Mouse (Mus musculus) layer of hippocampus, adult 2 months (tissue): ENCODE measurements around the gene Olfr560. TPM values are rescaled to one million over a fixed set of nuclear protein-coding genes. Genes with fewer than 3 reads are reported as not detected.

Experiments used
- DNase-seq, 2 experiments: peaks; one replicate each; pipeline ENCODE4 v3.0.0; 2022; ENCODE audit warnings: low spot score in 2 of 2
- H3K27ac ChIP-seq: fragments of 200-600 bp; 2 replicates; pipeline ENCODE4 v1.8.1; 2022
- H3K4me3 ChIP-seq: fragments of 200-600 bp; 2 replicates; pipeline ENCODE4 v1.8.1; 2022; ENCODE audit warnings: mild to moderate bottlenecking
- CTCF ChIP-seq: fragments of 200-600 bp; conservative IDR thresholded peaks from 2 replicates; pipeline ENCODE4 v1.8.1; 2022; ENCODE audit warnings: antibody characterized with exemption, mild to moderate bottlenecking, moderate library complexity
- long read RNA-seq, 2 experiments: library from polyadenylated mRNA; stranded (forward); transcript quantifications; one replicate each; pipeline ENCODE4 v2.0.0; 2021; ENCODE audit warnings: borderline mapping rate in 2 of 2
- total RNA-seq, 2 experiments: library from RNA; stranded (reverse); gene quantifications; 2 replicates each; pipeline ENCODE4 v1.2.3; 2021

Gene Olfr560
- not detected for total RNA-seq
- long read RNA-seq, experiment 1 = 0 reads
- long read RNA-seq, experiment 2 = 0 reads

GRCm38 (mm10) chr7:102759266-102759665 lies at the start of gene Olfr560, which contains the start of gene Olfr78:
Gene Olfr560 (minus strand): TSS chr7:102759366.
Gene Olfr78 (minus strand): TSS chr7:102759471.
- DNase-seq = no peak
- TF ChIP-seq CTCF = no peak
- H3K27ac ChIP-seq = no peak within 1 kb of the TSS

GRCm38 (mm10) chr7:102803180-102803579 lies 44.0 kb upstream of the Olfr560 start, which contains the start of gene Olfr564:
Gene Olfr564 (plus strand): TSS chr7:102803480.
- Histone ChIP-seq H3K27ac (no peak within 1 kb of the TSS), H3K4me3 (no peak within 1 kb of the TSS)
- DNase-seq = no peak
- TF ChIP-seq CTCF = no peak

More at GRCm38 (mm10) chr7:102759266-102759665, at the start of gene Olfr560, which contains the start of gene Olfr78:
- H3K4me3 ChIP-seq = no peak within 1 kb of the TSS

- no peak within 1 kb of the TSS for H3K4me3 ChIP-seq
- TF ChIP-seq CTCF = no peak
- no peak for DNase-seq
Measured at GRCm38 (mm10) chr7:102770921-102771320, 11.8 kb upstream of the Olfr560 start, which contains the start of gene Olfr561. Gene Olfr561 (plus strand): TSS chr7:102771221.

GRCm38 (mm10) chr7:102752086-102752485 lies 7.1 kb downstream of the Olfr560 start:
- TF ChIP-seq CTCF = peak; percentile 54
- no peak for DNase-seq
- H3K4me3 ChIP-seq = no peak overlapping the region
- H3K27ac ChIP-seq = no peak overlapping the region

More at GRCm38 (mm10) chr7:102770921-102771320, 11.8 kb upstream of the Olfr560 start, which contains the start of gene Olfr561:
- no peak within 1 kb of the TSS for H3K27ac ChIP-seq

- H3K27ac ChIP-seq = no peak overlapping the region
- no peak for TF ChIP-seq CTCF
- no peak for DNase-seq
- H3K4me3 ChIP-seq = no peak overlapping the region
Measured at GRCm38 (mm10) chr7:102737705-102738104, 21.5 kb downstream of the Olfr560 start.

GRCm38 (mm10) chr7:102733793-102734192 lies 25.4 kb downstream of the Olfr560 start:
- DNase-seq = no peak
- TF ChIP-seq CTCF = no peak
- H3K4me3 ChIP-seq = no peak overlapping the region
- no peak overlapping the region for H3K27ac ChIP-seq

GRCm38 (mm10) chr7:102727391-102727790 lies 31.8 kb downstream of the Olfr560 start, which contains the start of gene Olfr559:
Gene Olfr559 (minus strand): TSS chr7:102727491.
- TF ChIP-seq CTCF = no peak
- no peak for DNase-seq
- Histone ChIP-seq H3K4me3 (no peak within 1 kb of the TSS), H3K27ac (no peak within 1 kb of the TSS)

GRCm38 (mm10) chr7:102718970-102719369 lies 40.2 kb downstream of the Olfr560 start, which contains the start of gene Olfr33:
Gene Olfr33 (minus strand): TSS chr7:102719070.
- no peak within 1 kb of the TSS for H3K4me3 ChIP-seq
- DNase-seq = no peak
- TF ChIP-seq CTCF = no peak
- no peak within 1 kb of the TSS for H3K27ac ChIP-seq

- no peak within 1 kb of the TSS for H3K4me3 ChIP-seq
- DNase-seq = no peak
- no peak within 1 kb of the TSS for H3K27ac ChIP-seq
- TF ChIP-seq CTCF = no peak
Measured at GRCm38 (mm10) chr7:102701915-102702314, 57.3 kb downstream of the Olfr560 start, which contains the start of gene Olfr558. Gene Olfr558 (plus strand): TSS chr7:102702215.

Other genes starting within 250 kb of the Olfr560 start
- gene Olfr547, start 224.6 kb downstream of the Olfr560 start, total RNA-seq = not detected
- not detected for gene Olfr548-ps1, start 218.5 kb downstream of the Olfr560 start, total RNA-seq
- not detected for gene Olfr549, start 209.5 kb downstream of the Olfr560 start, total RNA-seq
- 1 to 10 TPM; 3.0 to 5.1 TPM for gene Trim21, start 193.9 kb downstream of the Olfr560 start, total RNA-seq
- 1 to 10 TPM; 1.9 TPM for gene Olfr550, start 187.9 kb downstream of the Olfr560 start, total RNA-seq
- gene Olfr551, start 167.5 kb downstream of the Olfr560 start, total RNA-seq = not detected
- gene Olfr552, start 161.6 kb downstream of the Olfr560 start, total RNA-seq = under 1 TPM; 0.15 to 0.28 TPM
- gene Olfr553, start 141.1 kb downstream of the Olfr560 start, total RNA-seq = not detected
- not detected for gene Olfr554, start 120.9 kb downstream of the Olfr560 start, total RNA-seq
- not detected for gene Olfr555, start 100.5 kb downstream of the Olfr560 start, total RNA-seq
- gene Olfr556, start 94.5 kb downstream of the Olfr560 start, total RNA-seq = not detected
- 1 to 10 TPM; 7.1 to 7.2 TPM for gene Trim68, start 72.0 kb downstream of the Olfr560 start, total RNA-seq
- gene Olfr557, start 63.5 kb downstream of the Olfr560 start, total RNA-seq = not detected
- under 1 TPM; 0.15 to 0.46 TPM for gene Olfr558, start 57.2 kb downstream of the Olfr560 start, total RNA-seq
- gene Olfr33, start 40.3 kb downstream of the Olfr560 start, total RNA-seq = not detected
- gene Olfr559, start 31.9 kb downstream of the Olfr560 start, total RNA-seq = not detected
- under 1 TPM; 0.25 to 0.36 TPM for gene Olfr78, start 105 bp upstream of the Olfr560 start, total RNA-seq
- not detected for gene Olfr561, start 11.9 kb upstream of the Olfr560 start, total RNA-seq
- gene Olfr564, start 44.1 kb upstream of the Olfr560 start, total RNA-seq = not detected
- gene Olfr566, start 99.4 kb upstream of the Olfr560 start, total RNA-seq = not detected
- not detected for gene Olfr568, start 117.8 kb upstream of the Olfr560 start, total RNA-seq
- gene Olfr569, start 131.5 kb upstream of the Olfr560 start, total RNA-seq = not detected
- not detected for gene Olfr570, start 135.2 kb upstream of the Olfr560 start, total RNA-seq
- not detected for gene Olfr571, start 158.2 kb upstream of the Olfr560 start, total RNA-seq
- gene Olfr572, start 165.0 kb upstream of the Olfr560 start, total RNA-seq = not detected
- not detected for gene Olfr573-ps1, start 183.2 kb upstream of the Olfr560 start, total RNA-seq
- gene Olfr574, start 189.1 kb upstream of the Olfr560 start, total RNA-seq = not detected
- not detected for gene Olfr575, start 199.4 kb upstream of the Olfr560 start, total RNA-seq
- not detected for gene Olfr576, start 203.3 kb upstream of the Olfr560 start, total RNA-seq
- not detected for gene Olfr577, start 216.6 kb upstream of the Olfr560 start, total RNA-seq
- not detected for gene Olfr578, start 230.0 kb upstream of the Olfr560 start, total RNA-seq